Mouse (Mus musculus): ENCODE data around the gene Speg. TPM values are rescaled to one million over a fixed set of nuclear protein-coding genes. Genes with fewer than 3 reads are reported as not detected.

Speg gene
- polyA plus RNA-seq, 1 experiment from 2014 or later: 20.8 TPM

DNA sequence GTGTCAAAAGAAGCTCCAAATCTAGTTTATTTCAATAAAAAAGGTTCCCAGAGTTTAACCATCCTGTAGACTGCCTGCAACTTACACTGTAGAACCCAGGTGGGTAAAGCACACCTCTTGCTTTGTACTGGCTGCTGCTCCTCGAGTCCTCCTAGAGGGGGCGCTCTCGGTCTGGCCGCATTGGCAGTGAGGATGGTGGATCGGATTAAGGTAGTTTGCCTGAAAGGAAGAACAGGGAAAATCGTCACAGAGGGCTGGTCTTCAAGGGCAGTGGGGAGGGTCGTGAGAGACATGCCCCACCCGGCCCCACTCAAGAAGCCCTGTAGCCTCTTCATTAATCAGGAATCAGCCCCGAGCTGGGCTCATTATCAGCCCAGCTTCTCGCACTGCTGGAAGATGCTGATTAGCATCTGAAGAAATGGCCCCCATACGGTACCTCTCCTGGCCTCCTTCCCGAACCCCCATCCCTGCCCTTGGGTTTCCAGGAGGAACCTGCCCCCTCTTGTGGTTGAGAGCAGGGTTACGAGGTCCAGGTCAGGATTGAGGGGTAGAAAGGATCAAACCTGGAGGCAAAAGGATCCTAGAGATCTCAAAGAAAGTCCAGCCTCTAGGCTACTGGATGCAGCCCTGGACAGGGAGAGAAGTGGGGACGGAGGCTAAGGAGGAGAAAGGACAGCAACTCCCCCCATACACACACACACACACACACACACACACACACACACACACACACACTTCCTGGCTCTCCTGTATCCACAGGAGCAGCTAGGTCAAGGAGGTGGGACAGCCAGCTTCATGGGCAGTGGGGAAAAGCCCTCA is 81.9 kb downstream of the Speg start:
- no peak for ATAC-seq

DNA sequence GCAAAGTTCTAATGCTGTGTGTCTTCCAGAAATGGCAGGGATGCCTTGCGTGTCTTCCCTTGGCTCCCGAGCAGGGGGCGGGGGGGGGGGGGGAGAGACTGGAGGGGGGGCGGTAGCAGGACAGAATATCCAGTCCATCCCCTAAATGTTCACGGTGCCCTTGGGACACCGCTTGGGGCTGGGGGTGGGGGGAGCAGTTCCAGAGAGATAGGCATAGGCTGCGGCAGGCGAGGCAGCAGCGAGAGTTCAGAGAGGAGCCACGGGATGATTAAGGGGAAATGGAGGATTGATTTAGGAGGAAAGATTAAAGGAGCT is 82.6 kb downstream of the Speg start:
- WGBS: under 1% methylated on average over 7 of the region's 10 CpGs

More for the DNA sequence above, 81.9 kb downstream of the Speg start:
- Histone ChIP-seq H3K27me3 (ENCODE audit: control insufficient read depth, insufficient read depth, low read depth, low read length) (no peaks in the 10 kb centered on the region), H3K9ac (ENCODE audit: low read depth, low read length) (no peak overlapping the region), H3K4me2 (ENCODE audit: low read length) (peak overlapping the region; percentile 13; the same call in 1 of the 2 replicates), H3K4me1 (ENCODE audit: control insufficient read depth, insufficient read depth, low read length) (peaks cover 28% of the 10 kb centered on the region), H3K9me3 (replicated peaks; ENCODE audit: control insufficient read depth, low read length, poor library complexity, severe bottlenecking) (no peaks in the 10 kb centered on the region), H3K4me3 (ENCODE audit: low read depth, low read length) (no peak overlapping the region), H3K36me3 (ENCODE audit: control insufficient read depth, insufficient read depth, low read length) (no peaks in the 10 kb centered on the region), H3K27ac (ENCODE audit: low read length) (peak overlapping the region; percentile 78)
- WGBS: 11% methylated on average over 14 of the region's 14 CpGs

DNA sequence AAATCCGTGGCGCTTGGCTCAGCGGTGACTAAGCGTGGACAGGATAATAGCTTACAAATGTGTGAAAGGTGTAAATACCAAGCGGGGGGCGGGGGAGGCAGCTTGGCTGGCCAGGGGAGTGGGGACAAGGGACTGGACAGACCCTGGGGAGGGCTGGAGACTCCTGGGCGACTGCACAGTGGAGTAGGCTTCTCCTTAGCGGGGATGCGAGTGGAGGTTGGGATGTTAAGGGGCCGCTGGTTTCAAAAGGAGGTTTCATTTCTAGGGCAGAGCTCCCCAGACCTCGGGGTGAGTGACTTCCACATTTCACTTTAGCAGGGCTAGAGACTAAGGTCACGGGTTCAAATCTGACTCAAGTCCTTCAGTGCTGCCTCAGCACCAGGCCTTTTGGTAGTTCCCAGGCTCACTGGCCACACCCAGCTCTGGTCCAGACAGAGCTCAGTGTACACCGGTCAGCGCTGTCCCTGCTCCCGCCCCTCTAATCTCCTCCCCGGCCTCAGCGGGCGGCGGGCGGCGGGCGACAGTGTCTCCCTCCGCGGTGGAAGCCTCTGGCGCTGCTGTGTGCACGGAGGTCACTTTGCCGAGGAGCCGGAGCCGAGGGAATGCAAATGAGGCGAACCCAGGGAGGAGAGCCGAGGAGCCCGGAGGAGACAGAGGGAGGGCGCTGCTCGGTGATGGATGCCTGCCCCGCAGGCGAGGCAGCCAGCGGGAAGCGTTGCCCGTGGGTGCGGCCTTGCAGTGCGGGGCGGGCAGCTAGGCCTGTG is 83.1 kb downstream of the Speg start:
- WGBS: 3% methylated on average over 41 of the region's 42 CpGs
- H3K4me2 ChIP-seq (ENCODE audit: low read length): peak overlapping the region; percentile 56
- peak overlapping the region; percentile 28 for H3K4me3 ChIP-seq (ENCODE audit: low read depth, low read length)
- peak; percentile 69 for ATAC-seq
- peak overlapping the region; percentile 78 for H3K27ac ChIP-seq (ENCODE audit: low read length)
- no peaks in the 10 kb centered on the region for H3K9me3 ChIP-seq (replicated peaks; ENCODE audit: control insufficient read depth, low read length, poor library complexity, severe bottlenecking)
- H3K4me1 ChIP-seq (ENCODE audit: control insufficient read depth, insufficient read depth, low read length): peaks cover 28% of the 10 kb centered on the region
- peak overlapping the region; percentile 58 for H3K9ac ChIP-seq (ENCODE audit: low read depth, low read length)
- H3K27me3 ChIP-seq (ENCODE audit: control insufficient read depth, insufficient read depth, low read depth, low read length): no peaks in the 10 kb centered on the region
- H3K36me3 ChIP-seq (ENCODE audit: control insufficient read depth, insufficient read depth, low read length): no peaks in the 10 kb centered on the region

More for the DNA sequence above, 82.6 kb downstream of the Speg start:
- peak overlapping the region; percentile 58 for H3K9ac ChIP-seq (ENCODE audit: low read depth, low read length)
- H3K4me2 ChIP-seq (ENCODE audit: low read length): peak overlapping the region; percentile 56
- no peaks in the 10 kb centered on the region for H3K36me3 ChIP-seq (ENCODE audit: control insufficient read depth, insufficient read depth, low read length)
- no peaks in the 10 kb centered on the region for H3K9me3 ChIP-seq (replicated peaks; ENCODE audit: control insufficient read depth, low read length, poor library complexity, severe bottlenecking)
- no peaks in the 10 kb centered on the region for H3K27me3 ChIP-seq (ENCODE audit: control insufficient read depth, insufficient read depth, low read depth, low read length)
- peaks cover 28% of the 10 kb centered on the region for H3K4me1 ChIP-seq (ENCODE audit: control insufficient read depth, insufficient read depth, low read length)
- ATAC-seq: peak; percentile 40
- no peak overlapping the region; the same call in 1 of the 2 replicates for H3K4me3 ChIP-seq (ENCODE audit: low read depth, low read length)
- H3K27ac ChIP-seq (ENCODE audit: low read length): peak overlapping the region; percentile 78

DNA sequence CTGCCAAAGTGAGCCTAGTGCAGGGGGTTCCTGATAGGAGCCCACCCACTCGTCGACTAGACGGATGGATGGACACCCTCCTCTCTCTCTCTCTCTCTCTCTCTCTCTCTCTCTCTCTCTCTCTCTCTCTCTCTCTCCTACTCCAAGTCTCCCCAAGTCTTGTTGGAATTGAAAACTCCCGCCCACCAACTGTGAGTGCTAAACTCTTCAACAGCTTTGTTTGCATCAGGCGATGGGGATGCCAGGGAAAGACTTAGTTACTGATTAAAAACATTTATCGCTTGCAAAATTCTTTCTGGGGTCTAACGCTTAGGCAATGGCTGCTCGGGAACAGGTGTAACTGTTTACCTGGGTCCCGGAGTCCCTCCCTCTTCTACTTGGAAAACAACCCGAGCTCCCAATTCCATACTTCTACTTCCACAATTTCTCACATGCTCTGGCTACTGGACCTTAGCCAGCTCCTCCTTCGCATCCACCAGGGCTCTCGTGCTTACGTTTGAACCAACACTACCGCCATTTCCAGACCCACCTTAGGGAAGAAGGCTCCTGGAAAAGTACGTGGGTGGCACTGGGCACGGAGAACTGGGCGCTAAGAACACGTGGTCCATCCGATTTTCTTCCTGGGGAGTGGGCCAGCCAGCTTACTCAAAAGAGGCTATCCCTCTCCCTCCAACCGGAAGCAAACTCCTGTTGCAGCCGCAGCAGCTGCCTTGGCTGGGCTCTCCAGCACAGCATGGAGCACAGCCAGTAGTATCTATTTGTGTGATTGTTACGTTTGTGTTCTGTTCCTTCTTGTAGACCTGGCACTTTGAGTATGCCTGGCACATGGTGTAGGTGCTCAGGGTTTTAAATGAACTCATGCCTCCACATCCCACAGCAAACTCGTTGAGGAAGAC is 83.9 kb downstream of the Speg start:
- Histone ChIP-seq H3K4me2 (ENCODE audit: low read length) (peak overlapping the region; percentile 56), H3K9ac (ENCODE audit: low read depth, low read length) (peak overlapping the region; percentile 58), H3K36me3 (ENCODE audit: control insufficient read depth, insufficient read depth, low read length) (no peaks in the 10 kb centered on the region), H3K9me3 (replicated peaks; ENCODE audit: control insufficient read depth, low read length, poor library complexity, severe bottlenecking) (no peaks in the 10 kb centered on the region), H3K4me1 (ENCODE audit: control insufficient read depth, insufficient read depth, low read length) (peaks cover 32% of the 10 kb centered on the region), H3K27me3 (ENCODE audit: control insufficient read depth, insufficient read depth, low read depth, low read length) (no peaks in the 10 kb centered on the region), H3K4me3 (ENCODE audit: low read depth, low read length) (peak overlapping the region; percentile 28), H3K27ac (ENCODE audit: low read length) (peak overlapping the region; percentile 78)
- WGBS: 16% methylated on average over 23 of the region's 23 CpGs
- no peak for ATAC-seq

DNA sequence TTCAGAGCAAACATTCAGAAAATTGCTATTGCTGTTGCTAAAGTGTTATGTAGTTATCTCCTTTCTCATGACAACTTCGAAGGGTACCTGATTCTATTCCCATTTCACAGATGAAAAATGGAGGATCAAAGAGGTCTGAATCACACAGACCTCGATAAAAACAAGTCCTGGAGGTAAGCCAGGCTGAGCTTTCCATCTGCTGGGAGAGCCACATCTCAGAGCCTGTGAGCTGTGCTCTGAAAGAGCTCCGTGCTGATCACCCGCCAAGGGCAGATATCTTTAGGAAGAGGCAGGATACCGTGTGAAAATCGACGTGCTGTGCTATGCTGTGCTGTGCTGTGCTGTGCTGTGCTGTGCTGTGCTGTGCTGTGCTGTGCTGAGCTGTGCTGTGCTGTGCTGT is 85.2 kb downstream of the Speg start:
- ATAC-seq: no peak
- no peaks in the 10 kb centered on the region for H3K36me3 ChIP-seq (ENCODE audit: control insufficient read depth, insufficient read depth, low read length)
- no peak overlapping the region for H3K4me3 ChIP-seq (ENCODE audit: low read depth, low read length)
- no peak overlapping the region for H3K27ac ChIP-seq (ENCODE audit: low read length)
- WGBS: 70% methylated on average over 7 of the region's 7 CpGs
- no peaks in the 10 kb centered on the region for H3K27me3 ChIP-seq (ENCODE audit: control insufficient read depth, insufficient read depth, low read depth, low read length)
- no peak overlapping the region for H3K9ac ChIP-seq (ENCODE audit: low read depth, low read length)
- no peaks in the 10 kb centered on the region for H3K9me3 ChIP-seq (replicated peaks; ENCODE audit: control insufficient read depth, low read length, poor library complexity, severe bottlenecking)
- H3K4me2 ChIP-seq (ENCODE audit: low read length): no peak overlapping the region
- peaks cover 32% of the 10 kb centered on the region for H3K4me1 ChIP-seq (ENCODE audit: control insufficient read depth, insufficient read depth, low read length)

DNA sequence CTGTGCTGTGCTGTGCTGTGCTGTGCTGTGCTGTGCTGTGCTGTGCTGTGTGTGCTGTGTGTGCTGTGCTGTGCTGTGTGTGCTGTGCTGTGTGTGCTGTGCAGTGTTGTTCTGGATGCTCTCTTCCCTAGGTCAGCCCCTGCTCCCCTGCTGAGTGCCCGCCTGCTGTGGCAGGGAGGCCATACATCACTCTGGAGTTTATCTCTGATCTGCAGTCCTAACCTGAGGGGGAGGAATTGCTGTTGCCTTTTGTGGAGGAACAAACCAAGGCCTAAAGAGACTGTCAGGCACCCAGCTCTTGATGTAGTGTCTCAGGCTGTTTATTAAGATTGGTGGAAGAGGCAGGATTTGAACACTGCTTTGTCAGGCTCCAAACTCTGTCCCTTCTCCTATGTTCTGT is 87.5 kb downstream of the Speg start:
- H3K27me3 ChIP-seq (ENCODE audit: control insufficient read depth, insufficient read depth, low read depth, low read length): no peaks in the 10 kb centered on the region
- peaks cover 28% of the 10 kb centered on the region for H3K4me1 ChIP-seq (ENCODE audit: control insufficient read depth, insufficient read depth, low read length)
- ATAC-seq: no peak
- H3K9ac ChIP-seq (ENCODE audit: low read depth, low read length): no peak overlapping the region
- H3K36me3 ChIP-seq (ENCODE audit: control insufficient read depth, insufficient read depth, low read length): no peaks in the 10 kb centered on the region
- no peaks in the 10 kb centered on the region for H3K9me3 ChIP-seq (replicated peaks; ENCODE audit: control insufficient read depth, low read length, poor library complexity, severe bottlenecking)
- 0 out of 2 replicates have a peak overlapping the region, but pooled peaks have one; percentile 0 for H3K27ac ChIP-seq (ENCODE audit: low read length)
- no peak overlapping the region for H3K4me3 ChIP-seq (ENCODE audit: low read depth, low read length)
- 42% methylated on average over 1 of the region's 1 CpGs for WGBS
- H3K4me2 ChIP-seq (ENCODE audit: low read length): no peak overlapping the region

DNA sequence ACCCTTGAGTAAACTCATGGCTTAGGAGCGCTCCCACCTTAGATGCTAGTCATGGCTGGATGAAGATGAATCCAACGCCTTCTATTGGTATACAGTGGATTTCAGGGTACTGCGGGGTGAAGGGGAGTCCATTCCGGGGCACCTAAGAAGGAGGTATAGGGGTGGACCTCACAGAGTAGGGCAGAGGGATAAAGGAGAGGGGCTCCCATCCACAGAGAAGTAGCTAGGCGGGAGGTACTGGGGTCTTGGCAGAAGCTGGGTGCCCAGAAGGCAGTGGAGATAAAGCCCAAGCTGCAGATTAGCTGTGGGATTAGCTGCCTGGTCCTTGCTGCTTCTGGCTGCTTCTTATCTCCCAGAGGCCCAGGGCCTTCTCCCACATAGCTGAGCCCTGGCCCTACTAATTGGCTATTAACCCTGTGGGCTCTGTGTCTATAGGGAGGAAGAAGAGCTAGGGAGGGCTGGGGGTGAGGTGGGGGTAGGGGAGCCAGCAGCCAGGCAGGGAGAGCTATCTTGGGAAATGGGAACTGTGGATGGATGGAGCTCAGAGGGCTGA is 88.6 kb downstream of the Speg start:
- Histone ChIP-seq H3K4me3 (ENCODE audit: low read depth, low read length) (no peak overlapping the region), H3K9me3 (replicated peaks; ENCODE audit: control insufficient read depth, low read length, poor library complexity, severe bottlenecking) (no peaks in the 10 kb centered on the region), H3K4me1 (ENCODE audit: control insufficient read depth, insufficient read depth, low read length) (peaks cover 17% of the 10 kb centered on the region), H3K4me2 (ENCODE audit: low read length) (no peak overlapping the region), H3K9ac (ENCODE audit: low read depth, low read length) (peak overlapping the region; percentile 49), H3K36me3 (ENCODE audit: control insufficient read depth, insufficient read depth, low read length) (no peaks in the 10 kb centered on the region), H3K27me3 (ENCODE audit: control insufficient read depth, insufficient read depth, low read depth, low read length) (no peaks in the 10 kb centered on the region), H3K27ac (ENCODE audit: low read length) (peak overlapping the region; percentile 11)
- WGBS: 52% methylated on average over 5 of the region's 5 CpGs
- peak; percentile 58 for ATAC-seq

DNA sequence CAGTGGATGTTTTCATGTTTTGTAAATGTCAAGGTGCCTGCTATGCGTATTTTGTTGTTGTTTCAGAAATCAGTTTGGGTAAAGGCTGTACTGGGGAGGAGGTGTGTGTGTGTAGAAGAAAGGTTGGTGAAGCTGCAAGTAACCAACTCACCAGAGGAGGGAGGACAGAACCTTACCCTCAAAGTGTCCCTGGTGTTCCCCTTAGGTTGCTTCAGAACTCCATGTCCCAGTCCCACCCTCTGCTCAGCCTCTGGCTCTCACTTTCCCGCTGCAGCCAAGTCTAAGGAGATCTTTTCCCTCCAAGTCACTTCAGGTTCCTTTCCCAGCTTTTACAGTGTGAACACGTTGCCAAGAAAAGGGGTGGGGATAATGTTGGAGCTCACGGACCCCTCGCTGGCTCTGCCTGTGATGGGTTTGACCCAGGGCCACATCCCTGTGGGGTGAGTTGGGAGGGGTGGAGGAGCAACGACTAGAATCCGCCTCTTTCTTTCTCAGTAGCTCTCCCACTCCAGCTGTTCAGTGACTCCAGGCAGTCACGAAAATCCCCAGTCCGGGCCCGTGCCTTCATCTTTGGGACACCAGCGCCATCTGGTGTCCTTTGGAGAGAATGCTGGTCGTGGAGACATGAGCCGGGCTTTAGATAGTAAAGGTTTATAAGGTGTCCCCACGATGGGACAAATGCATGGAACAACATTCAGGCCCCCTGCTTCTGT is 92.3 kb downstream of the Speg start:
- no peak overlapping the region for H3K4me3 ChIP-seq (ENCODE audit: low read depth, low read length)
- H3K4me2 ChIP-seq (ENCODE audit: low read length): 0 out of 2 replicates have a peak overlapping the region, but pooled peaks have one; percentile 22
- H3K27ac ChIP-seq (ENCODE audit: low read length): 0 out of 2 replicates have a peak overlapping the region, but pooled peaks have one; percentile 1
- no peak overlapping the region for H3K9ac ChIP-seq (ENCODE audit: low read depth, low read length)
- H3K27me3 ChIP-seq (ENCODE audit: control insufficient read depth, insufficient read depth, low read depth, low read length): no peaks in the 10 kb centered on the region
- 0 out of 2 replicates have a peak, but pooled peaks cover 2% of the 10 kb centered on the region for H3K36me3 ChIP-seq (ENCODE audit: control insufficient read depth, insufficient read depth, low read length)
- WGBS: 4% methylated on average over 14 of the region's 14 CpGs
- peaks cover 12% of the 10 kb centered on the region for H3K4me1 ChIP-seq (ENCODE audit: control insufficient read depth, insufficient read depth, low read length)
- ATAC-seq: peak; percentile 76
- H3K9me3 ChIP-seq (replicated peaks; ENCODE audit: control insufficient read depth, low read length, poor library complexity, severe bottlenecking): no peaks in the 10 kb centered on the region
